Mouse (Mus musculus) liver, adult (tissue): Measurements from ENCODE around the gene Heatr3.

Experiments
- GATA4 ChIP-seq: IDR thresholded peaks from 2 replicates; pipeline ENCODE4 v1.6.1; 2014; ENCODE audit warnings: mild to moderate bottlenecking, low read length; ENCODE audit not compliant: insufficient replicate concordance

The Heatr3 gene

DNA sequence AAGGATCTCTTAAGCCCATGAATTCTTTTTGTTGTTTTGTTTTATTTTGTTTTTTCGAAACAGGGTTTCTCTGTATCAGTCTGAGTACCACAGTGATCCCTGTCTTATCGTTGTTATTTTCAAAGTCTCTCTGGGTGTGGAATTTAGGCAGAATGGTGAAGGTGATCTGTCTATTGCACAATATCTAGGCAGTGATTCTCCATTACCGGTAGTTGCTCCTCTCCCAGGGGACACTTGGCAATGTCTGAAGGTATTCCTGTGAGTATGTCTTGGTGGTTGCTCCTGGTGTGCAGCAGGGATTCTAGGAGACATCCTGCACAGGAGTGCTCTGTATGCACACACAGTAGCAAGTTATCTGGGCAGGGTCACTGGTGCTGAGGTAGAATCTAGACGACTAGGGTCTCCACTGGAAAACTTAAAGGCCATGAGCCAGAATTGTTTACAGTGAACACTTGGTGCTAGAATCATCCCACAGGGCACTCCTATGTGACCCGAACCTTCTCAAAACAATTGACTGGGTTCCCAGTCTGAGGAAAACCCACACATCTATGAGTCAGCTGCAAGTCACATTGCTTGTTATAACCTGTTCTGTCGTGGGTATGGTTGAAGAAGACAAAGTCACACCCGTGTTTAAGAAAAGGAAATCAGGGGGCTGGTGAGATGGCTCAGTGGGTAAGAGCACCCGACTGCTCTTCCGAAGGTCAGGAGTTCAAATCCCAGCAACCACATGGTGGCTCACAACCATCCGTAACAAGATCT is 22.8 kb downstream of the Heatr3 start:
- TF ChIP-seq GATA4 = no peak

DNA sequence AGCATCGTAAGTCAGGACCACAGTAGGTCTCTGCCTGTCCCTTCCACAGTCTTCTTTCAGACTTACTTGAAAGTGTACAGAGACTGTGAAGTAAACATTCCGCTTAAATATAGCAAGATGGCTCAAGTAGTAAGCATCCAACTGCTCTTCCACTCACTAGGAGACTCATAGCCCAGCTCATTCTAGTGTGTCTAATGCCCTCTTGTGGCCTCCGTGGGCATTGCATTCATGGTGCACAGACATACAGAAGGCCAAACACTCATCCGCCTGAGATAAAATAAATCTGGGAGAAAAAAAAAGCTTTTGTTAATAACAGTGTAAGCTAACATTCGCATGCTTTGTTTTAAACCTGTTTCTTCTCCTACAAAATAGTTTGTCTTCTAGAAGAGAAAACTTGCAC is 23.8 kb downstream of the Heatr3 start:
- TF ChIP-seq GATA4 = no peak

DNA sequence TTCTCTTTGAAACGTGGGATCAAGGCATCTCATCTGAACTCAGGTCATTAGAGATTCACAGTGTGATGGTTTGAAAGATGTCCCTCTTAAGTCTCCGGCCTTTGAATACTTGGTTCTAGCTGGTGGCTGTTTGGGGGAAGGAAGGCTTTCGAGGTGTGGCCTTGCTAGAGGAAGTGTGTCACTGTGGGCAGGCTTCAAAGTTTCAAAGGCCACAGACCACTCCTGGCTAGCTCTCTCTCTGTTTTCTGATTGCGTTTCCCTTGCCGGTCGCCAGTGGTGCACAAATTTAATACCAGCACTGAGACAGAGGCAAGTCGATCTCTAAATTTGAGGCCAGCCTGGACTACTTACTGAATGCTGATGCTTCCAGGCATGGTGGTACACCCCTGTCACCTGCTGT is 37.6 kb downstream of the Heatr3 start:
- TF ChIP-seq GATA4 = no peak

DNA sequence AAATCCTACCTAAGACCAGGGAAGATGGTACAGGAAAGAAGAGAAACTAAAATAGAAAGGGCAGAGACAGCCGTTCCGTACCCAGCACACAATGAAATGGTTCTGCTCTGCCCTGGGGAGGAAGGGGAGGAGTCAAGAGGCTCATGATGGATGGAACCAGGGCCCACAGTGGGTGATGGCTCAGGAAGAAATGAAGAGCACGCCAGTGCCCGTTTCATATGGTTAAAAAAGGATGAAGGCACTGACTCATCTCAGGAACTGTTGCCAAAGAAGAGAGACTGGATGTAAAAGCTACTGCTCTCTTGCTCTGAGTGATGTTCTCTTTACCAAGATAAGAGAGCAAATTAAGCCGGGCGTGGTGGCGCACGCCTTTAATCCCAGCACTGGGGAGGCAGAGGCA is 39.6 kb downstream of the Heatr3 start:
- no peak for TF ChIP-seq GATA4

DNA sequence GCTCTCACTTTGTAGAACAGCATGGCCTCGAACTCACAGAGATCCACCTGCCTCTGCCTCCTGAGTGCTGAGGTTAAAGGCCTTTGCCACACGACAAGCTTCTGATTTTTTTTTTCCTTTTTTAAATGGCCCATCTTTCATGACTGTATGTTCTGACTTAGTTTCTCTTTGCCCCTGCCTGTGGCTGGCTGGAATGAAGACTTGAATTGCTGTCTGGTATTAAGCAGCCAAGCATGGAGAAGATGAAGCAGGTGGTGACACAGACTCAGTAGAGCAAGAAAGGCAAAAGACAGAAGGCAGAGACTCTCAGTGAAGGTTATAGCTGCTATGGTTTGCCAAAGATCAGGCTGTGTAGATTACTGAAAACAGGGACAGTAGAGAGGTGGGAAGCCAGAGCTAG is 45.5 kb downstream of the Heatr3 start:
- no peak for TF ChIP-seq GATA4

DNA sequence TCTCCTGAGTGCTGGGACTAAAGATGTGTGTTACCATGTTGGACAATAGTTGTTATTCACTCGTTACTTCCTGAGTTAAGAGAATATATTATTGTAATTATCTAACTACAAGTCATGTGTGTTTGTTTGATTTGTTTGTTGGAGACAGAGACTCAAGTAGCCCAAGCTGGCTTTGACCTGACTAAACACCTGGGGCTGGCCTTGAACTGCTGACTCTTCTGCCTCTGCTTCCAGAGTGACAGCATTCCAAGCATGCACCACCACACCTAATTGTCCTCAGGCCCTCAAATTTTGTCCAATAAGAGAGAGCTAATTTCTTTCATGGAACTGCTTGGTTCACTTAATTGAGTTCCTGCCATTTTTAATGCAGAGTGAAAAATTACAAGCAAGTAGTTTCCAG is 47.3 kb downstream of the Heatr3 start:
- no peak for TF ChIP-seq GATA4

DNA sequence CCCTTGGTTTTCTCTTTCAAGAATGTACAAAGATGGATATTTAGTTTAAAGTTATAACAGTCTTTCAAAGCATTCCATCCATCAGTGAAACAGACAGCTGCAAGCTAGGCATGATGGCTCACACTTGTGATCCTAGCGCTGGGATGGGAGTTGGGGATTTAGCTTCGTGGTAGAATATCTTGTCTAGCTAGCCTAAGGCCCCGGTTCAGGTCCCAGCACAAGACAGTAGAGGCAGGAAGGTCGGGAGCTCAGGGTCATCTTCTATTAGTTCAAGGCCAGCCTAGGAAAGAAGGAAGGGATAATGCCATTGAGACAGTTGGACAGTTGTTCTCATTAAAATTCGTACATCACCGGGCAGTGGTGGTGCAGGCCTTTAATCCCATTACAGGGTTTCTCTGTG is 48.1 kb downstream of the Heatr3 start:
- TF ChIP-seq GATA4 = no peak

DNA sequence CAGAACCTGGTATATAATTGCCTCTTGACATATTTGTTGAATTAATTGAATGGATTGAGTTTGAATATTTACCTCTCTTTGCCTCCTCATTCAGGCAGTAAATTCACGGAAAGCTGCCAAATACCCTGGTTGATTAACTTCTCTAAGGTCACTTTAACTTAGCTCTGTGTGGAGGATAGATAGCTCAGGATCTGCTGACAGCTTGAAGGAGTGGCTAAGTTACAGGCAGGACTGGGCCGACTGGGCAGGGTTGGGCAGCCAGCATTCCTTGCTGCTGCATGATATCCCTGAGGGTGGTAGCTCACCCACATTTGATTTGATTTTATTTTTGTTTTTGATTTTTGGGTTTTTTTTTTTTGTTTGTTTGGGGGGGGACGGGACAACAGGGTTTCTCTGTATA is 59.7 kb downstream of the Heatr3 start:
- TF ChIP-seq GATA4 = no peak

DNA sequence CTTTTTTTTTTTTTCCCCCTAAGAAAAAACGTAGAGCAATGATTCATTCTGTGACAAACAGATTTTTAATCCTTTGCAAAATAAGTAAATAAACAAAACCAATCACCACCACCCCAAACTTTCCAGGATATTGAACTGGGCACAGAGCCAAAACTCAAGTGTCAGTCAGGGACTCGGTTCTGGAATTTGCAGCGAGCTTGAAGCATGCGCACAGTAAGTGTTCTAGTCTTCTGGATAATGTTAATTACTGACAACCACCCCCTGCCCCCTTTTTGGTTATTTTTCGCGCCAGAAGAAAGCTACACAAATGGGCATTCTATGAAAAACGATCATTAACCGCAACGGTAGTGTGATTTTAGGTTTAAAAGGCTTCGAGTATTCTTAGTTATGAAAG is 60.9 kb downstream of the Heatr3 start:
- no peak for TF ChIP-seq GATA4

DNA sequence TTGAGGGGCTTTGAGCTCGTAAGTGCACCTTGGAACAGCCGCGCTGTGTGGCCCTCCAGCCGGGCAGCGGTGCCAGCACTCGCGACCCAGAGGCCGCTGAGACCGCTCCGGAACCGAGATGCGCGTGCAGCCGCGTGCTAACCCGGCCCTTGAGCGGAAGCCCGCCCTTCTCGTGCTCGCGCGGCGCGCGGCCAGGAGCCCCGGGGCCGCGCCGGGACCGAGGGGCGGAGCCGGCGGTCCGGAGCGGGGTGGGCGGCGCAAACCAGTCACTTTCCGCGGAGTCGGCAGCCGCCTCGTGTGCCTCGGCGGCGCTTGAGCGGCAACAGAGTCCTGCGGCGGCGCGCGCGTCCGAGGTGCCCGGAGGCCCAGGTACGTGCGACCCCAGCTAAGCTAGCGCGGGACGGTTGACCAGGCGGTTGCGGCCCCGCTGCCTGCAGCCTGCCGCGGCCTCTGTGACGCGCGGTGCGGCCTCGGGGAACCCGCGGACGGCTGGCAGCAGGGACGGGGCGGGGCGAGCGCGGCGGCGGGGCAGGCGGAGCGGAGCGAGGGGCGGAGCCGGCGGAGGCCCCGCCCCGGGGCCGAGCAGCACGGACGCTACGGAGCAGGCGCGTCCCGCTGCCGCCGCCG is 61.4 kb downstream of the Heatr3 start, which contains the start of gene Tent4b:
Gene Tent4b, plus strand, starts transcription at position 269 of the 627 bp plus-strand sequence.
- TF ChIP-seq GATA4 = peak; percentile 16; the same call in 1 of the 2 replicates

DNA sequence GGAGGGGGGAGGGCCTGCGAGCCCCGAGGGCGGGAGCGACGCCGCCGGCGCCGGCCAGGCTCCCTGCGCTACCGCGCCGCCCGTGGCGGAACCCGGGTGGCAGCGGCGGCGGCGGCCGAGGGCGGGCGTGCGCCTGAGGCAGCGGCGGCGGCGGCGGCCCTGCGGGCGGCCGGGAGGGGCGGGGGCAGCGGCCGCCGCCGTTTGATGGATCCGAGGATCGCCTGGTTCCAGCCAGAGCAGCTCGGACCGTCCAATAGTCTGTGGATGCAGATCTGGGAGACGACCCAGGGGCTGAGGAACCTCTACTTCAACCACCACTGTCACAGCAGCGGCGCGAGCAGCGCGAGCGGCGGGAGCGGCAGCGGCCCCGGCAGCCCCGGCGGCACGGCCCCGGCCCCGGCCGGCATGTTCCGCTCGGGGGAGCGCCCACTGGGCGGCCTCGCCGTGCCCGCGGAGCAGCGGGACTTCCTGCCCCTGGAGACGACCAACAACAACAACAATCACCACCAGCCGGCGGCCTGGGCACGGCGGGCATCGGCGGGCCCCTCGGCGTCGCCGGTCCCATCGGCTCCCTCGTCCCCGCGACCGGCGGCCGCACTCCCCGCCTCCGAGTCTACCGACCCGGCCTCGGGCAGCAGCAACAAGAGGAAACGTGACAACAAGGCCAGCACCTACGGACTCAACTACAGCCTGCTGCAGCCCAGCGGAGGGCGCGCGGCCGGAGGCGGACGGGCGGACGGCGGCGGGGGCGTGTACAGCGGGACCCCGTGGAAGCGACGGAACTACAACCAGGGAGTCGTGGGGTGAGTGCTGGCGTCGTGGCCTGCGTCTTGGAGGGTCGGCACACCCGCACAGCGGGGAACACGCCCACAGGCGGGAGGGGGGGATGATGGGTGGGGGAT is 62.3 kb downstream of the Heatr3 start:
- TF ChIP-seq GATA4 = no peak

DNA sequence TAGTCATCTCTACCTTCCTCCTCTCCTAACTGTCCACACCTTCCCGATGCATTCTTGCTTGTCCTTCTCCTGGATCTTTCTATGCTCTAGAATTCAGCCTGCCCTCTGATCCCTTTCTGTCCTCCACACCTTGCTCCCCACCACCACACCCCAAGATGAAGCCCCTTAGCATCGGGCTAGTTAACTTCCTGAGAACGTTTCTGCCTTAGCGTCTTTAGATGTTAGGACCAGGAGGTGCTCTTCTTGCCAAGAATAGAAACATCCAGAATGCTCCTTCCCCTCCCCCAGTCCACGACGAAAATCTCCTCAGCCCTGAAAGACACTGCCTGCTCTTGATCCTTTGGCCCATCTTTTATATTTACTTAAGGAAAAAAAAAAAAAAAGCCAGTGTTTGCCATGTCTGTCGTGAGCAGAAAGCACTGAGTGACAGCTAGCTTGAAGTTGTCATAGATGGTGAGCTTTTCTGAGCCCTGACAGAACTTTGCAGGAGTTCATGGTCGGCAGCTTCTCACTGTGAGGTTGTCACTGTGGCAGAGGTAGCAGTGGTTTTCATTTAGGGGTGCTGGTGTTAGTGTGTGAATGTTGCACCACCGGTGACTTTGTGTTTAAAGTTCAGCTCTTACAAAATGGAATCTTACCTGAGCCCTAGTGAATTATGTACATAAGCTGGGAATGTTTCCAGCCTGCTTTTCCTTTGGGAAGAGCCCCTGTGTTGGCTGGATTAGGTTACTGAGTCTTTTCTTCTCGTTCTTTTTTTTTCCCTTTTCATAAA is 63.3 kb downstream of the Heatr3 start:
- TF ChIP-seq GATA4 = no peak

DNA sequence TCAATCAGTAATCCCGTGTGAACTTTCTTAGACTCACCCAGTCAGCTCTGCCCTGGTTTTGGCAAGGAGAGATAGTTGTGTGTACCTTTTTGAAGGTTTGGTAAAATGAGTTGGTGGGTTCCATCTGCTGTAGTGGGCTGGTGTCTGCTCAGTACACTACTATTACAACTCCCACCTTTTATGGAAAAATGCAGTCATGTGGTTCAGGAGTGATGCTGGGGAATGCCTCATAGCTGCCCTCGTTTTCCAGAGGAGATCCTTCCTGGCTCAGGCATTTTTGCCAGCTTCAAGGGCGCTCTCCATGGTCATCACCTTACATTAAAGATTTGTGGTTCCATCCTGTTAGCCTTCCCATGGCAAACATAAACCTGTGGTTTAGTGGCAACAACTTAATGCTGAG is 64.0 kb downstream of the Heatr3 start:
- no peak for TF ChIP-seq GATA4

DNA sequence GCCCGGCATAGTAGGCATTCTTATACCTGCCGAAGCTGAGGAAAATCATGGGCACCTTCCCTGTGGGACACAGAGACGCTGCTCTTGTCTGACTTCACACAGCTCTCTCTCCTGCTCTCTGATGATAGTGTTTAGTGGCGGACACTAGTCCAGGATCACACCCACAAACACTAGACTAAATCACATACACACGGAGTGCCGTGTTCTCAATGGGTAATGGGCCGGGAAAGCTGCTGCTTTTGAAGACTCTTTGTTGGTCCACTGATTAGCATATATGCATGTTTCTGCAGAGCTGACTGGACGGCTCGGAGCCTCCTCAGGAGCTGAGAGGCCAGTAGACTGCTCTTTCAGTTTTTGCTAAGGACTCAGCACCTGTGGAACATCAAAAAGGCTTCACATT is 68.4 kb downstream of the Heatr3 start:
- no peak for TF ChIP-seq GATA4

DNA sequence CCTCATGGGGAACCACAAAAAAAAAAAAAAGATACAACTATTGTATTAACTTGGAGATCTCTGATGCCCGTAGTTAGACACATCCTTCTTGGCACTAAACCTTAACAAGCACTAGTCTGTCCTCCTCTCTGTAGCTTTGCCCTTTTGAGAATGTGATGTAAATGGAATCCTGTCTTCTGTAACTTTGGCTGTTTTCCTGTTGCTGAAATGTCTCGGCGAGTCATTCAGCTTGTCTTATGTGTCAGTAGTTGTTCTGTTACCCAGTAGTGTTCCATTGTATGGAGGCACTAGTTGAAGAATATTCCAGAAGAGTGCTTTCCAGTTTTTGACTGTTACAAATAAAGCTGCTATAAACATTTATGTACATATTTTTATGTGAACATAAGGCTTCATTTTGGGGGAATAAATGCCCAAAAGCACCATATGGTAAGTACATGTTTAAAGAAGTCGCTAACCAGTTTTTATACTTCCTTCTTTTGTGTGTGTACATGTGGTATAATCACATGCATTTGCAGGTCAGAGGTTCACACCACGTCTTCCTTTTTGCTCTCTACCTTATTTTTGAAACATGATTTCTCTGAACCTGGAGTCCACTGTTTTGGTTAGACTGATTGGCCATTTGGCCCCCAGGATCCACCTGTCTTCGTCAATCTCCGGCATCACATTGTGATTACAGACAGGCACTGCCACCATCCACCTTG is 69.6 kb downstream of the Heatr3 start:
- no peak for TF ChIP-seq GATA4
